Mouse (Mus musculus): ENCODE results near the gene Tmem50b.

Tmem50b gene

GRCm38 (mm10) chr16:91609501-91610245 lies 12.1 kb upstream of the Tmem50b start:
- no peak for DNase-seq (ENCODE audit: low read depth, low spot score)

GRCm38 (mm10) chr16:91606958-91607357 lies 9.4 kb upstream of the Tmem50b start:
- no peak for DNase-seq (ENCODE audit: low read depth, low spot score)

- DNase-seq (ENCODE audit: low read depth, low spot score), result no peak
These were observed 7.6 kb upstream of the Tmem50b start for GRCm38 (mm10) chr16:91605156-91605555.

- no peak for DNase-seq (ENCODE audit: low read depth, low spot score)
These were observed 4.1 kb upstream of the Tmem50b start for GRCm38 (mm10) chr16:91601693-91602092.

GRCm38 (mm10) chr16:91601081-91601480 lies 3.5 kb upstream of the Tmem50b start:
- no peak for DNase-seq (ENCODE audit: low read depth, low spot score)

GRCm38 (mm10) chr16:91599242-91599641 lies 1.6 kb upstream of the Tmem50b start:
- no peak for DNase-seq (ENCODE audit: low read depth, low spot score)

- no peak for DNase-seq (ENCODE audit: low read depth, low spot score)
These were observed 575 bp downstream of the Tmem50b start for GRCm38 (mm10) chr16:91596779-91597671.

- no peak for DNase-seq (ENCODE audit: low read depth, low spot score)
These were observed 1.2 kb downstream of the Tmem50b start for GRCm38 (mm10) chr16:91596397-91596778.

GRCm38 (mm10) chr16:91595076-91595475 lies 2.5 kb downstream of the Tmem50b start:
- no peak for DNase-seq (ENCODE audit: low read depth, low spot score)

- no peak for DNase-seq (ENCODE audit: low read depth, low spot score)
These were observed 4.3 kb downstream of the Tmem50b start for GRCm38 (mm10) chr16:91593262-91593661.

GRCm38 (mm10) chr16:91592162-91592561 lies 5.4 kb downstream of the Tmem50b start:
- DNase-seq (ENCODE audit: low read depth, low spot score), result no peak

GRCm38 (mm10) chr16:91588703-91589102 lies 8.9 kb downstream of the Tmem50b start:
- no peak for DNase-seq (ENCODE audit: low read depth, low spot score)

- no peak for DNase-seq (ENCODE audit: low read depth, low spot score)
These were observed 9.7 kb downstream of the Tmem50b start for GRCm38 (mm10) chr16:91587730-91588453.

- DNase-seq (ENCODE audit: low read depth, low spot score), result no peak
These were observed 11.4 kb downstream of the Tmem50b start for GRCm38 (mm10) chr16:91586244-91586643.

GRCm38 (mm10) chr16:91585617-91586016 lies 12.0 kb downstream of the Tmem50b start:
- DNase-seq (ENCODE audit: low read depth, low spot score), result no peak

- no peak for DNase-seq (ENCODE audit: low read depth, low spot score)
These were observed 15.3 kb downstream of the Tmem50b start for GRCm38 (mm10) chr16:91582307-91582706.

GRCm38 (mm10) chr16:91578980-91579720 lies 18.4 kb downstream of the Tmem50b start:
- DNase-seq (ENCODE audit: low read depth, low spot score), result no peak

GRCm38 (mm10) chr16:91575151-91575550 lies 22.4 kb downstream of the Tmem50b start:
- DNase-seq (ENCODE audit: low read depth, low spot score), result no peak

- no peak for DNase-seq (ENCODE audit: low read depth, low spot score)
These were observed 26.5 kb downstream of the Tmem50b start for GRCm38 (mm10) chr16:91571105-91571504.

- no peak for DNase-seq (ENCODE audit: low read depth, low spot score)
These were observed 28.6 kb downstream of the Tmem50b start for GRCm38 (mm10) chr16:91568960-91569359.

GRCm38 (mm10) chr16:91566002-91566401 lies 31.6 kb downstream of the Tmem50b start:
- DNase-seq (ENCODE audit: low read depth, low spot score), result no peak
